Mouse (Mus musculus) left cerebral cortex, postnatal 10 days (tissue): ENCODE results near the gene Lin52. TPM values are rescaled to one million over a fixed set of nuclear protein-coding genes. Genes with fewer than 3 reads are reported as not detected.

Experiments
- DNase-seq, 2 experiments: peaks; one replicate each; pipeline ENCODE4 v3.0.0; 2021 to 2022; ENCODE audit warnings: low spot score in 2 of 2, mixed read lengths in 1 of 2; ENCODE audit errors: extremely low spot score in 1 of 2
- intact Hi-C: fragments of 180-260 bp; cut with DNase I; formaldehyde crosslinking; loops from one replicate; pipeline ENCODE4 v1.15.1; 2025
- total RNA-seq, 2 experiments: library from RNA; stranded (reverse); gene quantifications; 2 replicates each; pipeline ENCODE4 v1.2.3; 2021

Lin52 gene
- total RNA-seq, result 10 to 100 TPM; 16.0 to 16.8 TPM

DNA sequence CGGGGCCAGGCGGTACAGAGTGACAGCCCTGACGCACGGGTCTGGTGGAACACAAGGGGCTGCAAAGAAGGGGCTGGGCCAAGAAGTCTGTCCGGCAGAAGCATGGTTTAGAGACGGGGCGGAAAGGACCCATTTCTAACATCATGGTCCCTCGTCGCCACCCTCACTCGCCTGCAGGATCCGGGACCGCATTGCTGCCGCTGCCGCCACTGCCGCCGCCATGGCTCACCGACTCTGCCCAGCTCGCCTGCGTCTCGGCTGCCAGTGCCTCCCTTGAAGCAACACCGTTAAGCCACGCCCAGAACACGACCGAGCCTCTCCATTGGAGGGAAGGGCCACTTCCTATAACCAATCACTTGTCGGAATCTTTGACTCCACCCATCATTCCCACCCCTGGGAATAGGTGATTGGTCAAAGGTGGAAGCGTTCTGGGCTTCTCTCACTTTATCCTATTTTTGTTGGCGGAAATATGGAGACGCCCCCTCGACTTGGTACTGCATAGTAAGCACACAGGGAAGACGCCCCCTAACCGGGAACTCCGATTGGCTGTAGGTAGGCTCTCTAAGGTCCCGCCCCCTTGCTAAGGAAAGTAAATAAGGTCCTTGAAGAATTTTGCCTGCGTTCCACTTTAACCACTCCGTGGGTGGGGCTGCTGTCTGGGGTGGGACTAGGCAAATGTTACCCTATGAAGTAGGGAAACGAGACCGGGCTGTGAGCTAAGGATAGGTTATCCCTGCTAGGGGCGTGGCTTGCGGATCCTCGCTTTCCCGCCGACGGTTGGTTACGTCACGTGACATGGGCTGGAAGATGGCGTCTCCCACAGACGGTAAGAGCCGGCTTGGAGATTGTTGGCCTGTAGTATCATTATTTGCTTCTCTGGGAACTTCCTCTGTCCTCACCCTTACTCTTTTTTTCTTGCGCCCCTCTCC is at the start of gene Lin52, which contains the start of gene Aldh6a1:
Lin52 (plus strand) TSS at position 705 of the 929 bp plus-strand sequence.
Aldh6a1 (minus strand) TSS at position 287 of the 929 bp plus-strand sequence.
- intact Hi-C loops, result no loop called here
- DNase-seq, result peak; percentile 98 to 99

DNA sequence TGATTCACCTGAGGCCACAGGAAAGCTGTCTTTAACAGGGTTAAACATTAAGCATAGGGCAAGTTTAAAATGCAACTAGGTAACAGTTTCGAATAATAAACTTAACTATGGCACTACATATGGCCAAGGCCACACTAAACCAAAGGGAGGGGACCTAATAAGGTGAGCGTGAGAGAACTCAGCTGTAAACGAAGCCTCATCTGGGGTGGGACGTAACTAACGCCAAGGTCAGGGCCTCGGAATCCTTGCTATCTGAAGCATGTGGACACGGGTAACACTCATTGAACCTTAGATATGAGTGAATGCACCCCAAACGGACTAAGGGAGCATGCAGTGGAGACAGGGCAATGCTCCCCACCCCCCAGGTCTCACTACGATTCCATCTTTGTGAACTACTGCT is 48.3 kb upstream of the Lin52 start:
- intact Hi-C loops, result no loop called here
- no peak for DNase-seq

DNA sequence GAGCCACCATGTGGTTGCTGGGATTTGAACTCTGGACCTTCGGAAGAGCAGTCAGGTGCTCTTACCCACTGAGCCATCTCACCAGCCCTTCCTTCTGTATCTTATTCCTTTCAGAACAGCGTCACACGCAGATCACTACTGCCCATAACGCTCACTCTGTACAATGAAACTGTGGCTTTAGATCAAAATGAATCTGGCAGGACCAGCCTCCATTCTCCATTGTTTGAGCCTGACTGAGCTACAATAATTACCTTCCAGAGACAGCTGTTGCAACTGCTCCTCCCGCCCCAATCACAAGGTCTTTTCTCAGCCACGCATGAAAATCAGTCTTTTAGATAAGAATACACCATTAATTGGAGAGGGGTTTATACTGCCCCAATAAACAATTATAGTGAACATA is 46.7 kb upstream of the Lin52 start:
- intact Hi-C loops, result no loop called here

DNA sequence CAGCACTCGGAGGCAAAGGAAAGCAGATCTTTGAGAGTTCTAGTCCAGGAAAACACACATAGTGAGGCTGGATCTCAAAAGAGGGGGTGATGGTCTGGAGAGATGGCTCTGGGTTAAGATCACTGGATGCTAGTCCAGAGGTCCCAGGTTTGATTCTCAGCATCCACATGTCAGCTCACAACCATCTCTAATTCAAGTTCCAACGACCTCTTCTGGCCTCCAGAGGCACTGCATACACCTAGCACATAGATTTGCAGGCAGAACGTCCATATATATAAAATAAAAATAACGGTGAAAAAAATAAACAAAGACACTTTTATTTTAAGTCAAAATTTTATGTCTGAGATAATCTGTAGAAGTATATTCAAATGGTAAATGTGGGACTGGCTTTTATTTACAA is 44.0 kb upstream of the Lin52 start:
- no peak for DNase-seq
- intact Hi-C loops, result no loop called here

More for the DNA sequence above, 46.7 kb upstream of the Lin52 start:
- no peak for DNase-seq

DNA sequence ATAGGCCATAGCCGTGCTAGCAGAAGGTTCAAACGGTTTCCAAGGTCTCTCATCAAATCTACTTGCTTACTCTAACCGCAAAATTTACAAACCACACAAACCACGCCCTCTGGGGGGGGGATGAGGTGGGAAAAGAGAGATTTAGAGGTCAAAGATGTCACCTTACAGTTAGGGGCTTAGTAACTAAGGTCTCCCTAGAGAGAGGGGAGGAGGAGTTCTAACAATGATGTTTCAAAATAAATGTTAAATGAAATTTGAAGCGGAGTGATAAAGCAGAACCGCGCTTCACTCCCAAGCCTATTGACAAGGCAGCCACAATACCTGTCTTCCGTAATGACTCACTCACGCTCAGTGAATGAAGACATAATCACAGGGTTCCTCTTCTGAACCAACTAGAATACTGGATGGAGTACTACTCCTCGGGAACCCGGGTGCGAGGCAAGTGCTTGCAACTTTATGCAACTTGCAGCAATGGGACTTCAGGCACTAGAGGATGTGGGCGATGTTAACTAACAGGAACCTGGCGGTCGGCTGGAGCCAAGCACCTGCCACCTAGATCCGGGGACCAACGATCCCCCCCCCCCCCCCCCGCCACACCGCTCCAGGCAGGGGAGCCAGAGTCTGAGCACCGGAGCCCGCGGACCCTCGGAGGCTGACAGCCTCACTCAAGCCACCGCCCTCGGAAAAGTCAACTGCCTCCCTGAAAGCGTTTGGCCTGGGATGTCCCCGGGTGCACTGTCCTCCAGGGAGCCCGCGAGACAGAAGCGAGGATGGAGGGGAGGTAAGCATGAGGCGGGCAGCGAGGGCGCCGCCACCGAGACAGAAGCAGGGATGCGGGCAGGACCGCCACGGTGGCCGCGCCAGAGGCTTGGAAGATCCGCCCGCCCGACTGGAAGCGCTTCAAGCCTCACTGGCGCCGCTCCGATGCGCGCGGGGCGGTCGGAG is 43.1 kb upstream of the Lin52 start:
- peak in 1 of 2 experiments; percentile 27 for DNase-seq
- intact Hi-C loops, result no loop called here

DNA sequence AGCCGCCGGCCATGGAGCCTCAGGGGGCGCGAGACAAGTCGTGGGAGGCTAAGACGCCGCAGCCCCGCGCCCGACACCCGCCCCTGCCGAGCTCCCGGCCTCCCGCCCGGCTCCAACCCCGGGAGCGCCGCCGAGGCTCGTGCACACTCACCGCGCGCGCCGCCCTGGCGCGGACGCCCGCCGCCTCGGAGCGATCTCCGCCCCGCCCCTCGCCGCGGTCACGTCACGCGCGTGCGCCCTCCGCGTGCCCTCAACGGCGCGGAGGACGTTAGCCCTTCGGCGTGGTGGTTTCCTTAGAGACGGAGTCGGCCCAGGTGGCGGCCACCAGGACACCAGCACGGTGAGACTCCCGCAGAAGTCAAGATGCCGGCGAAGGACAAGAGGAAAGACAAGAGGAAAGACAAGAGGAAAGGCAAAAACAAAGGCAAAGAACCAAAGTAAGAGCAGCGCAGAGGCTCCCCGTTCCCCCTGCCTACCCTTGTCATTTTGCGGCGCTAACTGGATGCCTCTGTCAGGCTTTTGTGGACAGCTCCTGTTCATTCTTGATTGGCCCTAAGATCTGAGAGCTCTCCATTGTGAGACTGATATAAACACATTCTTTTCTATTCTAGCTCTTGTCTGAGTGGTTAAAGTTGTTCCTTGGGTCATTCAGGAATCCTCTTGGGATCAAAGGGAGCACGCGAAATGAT is 42.3 kb upstream of the Lin52 start, which contains the start of the genes Entpd5 and Bbof1:
Entpd5 (minus strand) TSS at position 211 of the 689 bp plus-strand sequence.
Bbof1 (plus strand) TSS at position 253 of the 689 bp plus-strand sequence.
- intact Hi-C loops, result no loop called here
- peak; percentile 82 to 94 for DNase-seq

DNA sequence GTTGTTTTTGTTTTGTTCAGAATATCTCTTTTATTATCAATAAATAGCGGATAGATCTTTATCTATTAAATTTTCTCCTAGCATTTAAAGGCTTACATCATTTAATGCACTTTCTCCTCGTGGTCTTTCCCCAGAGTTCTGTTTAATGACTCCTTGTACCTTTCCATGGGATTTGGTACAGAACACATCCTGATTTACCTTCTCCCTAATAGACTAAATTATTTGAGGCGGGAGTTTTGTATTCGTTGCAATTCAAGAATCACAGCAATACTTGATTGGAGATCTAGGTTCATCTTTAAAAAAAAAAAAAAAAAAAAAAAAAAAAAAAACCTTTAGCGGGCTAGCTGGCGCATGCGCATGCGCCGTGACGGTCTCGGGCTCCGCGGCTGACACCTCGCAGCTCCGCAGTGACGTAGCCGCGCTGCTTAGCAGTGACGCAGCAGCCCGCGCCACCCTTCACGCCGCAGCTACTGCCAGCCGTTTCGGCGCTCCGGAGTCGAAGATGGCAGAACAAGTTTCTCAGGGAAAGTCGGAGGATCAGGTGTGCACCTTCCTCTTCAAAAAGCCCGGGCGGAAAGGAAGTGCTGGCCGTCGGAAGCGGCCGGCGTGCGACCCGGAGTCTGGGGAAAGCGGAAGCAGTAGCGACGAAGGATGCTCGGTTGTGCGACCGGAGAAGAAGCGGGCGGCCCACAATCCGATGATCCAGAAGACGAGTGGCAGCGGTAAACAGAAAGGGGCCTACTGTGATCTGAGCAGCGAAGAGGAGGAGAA is 34.2 kb upstream of the Lin52 start, which contains the start of gene Rnf113a2:
Rnf113a2 (plus strand) TSS at position 363 of the 771 bp plus-strand sequence.
- DNase-seq, result peak; percentile 82 to 93

DNA sequence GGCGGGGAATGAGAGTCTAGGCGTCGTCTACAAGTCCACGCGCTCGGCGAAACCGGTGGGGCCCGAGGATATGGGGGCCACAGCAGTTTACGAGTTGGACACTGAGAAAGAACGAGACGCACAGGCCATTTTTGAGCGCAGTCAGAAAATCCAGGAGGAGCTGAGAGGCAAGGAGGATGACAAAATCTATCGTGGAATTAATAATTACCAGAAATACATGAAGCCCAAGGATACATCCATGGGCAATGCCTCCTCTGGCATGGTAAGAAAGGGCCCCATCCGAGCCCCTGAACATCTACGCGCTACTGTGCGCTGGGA is 33.7 kb upstream of the Lin52 start:
- intact Hi-C loops, result no loop called here
- DNase-seq, result no peak

More for the DNA sequence above, 34.2 kb upstream of the Lin52 start, which contains the start of gene Rnf113a2:
- intact Hi-C loops, result no loop called here

DNA sequence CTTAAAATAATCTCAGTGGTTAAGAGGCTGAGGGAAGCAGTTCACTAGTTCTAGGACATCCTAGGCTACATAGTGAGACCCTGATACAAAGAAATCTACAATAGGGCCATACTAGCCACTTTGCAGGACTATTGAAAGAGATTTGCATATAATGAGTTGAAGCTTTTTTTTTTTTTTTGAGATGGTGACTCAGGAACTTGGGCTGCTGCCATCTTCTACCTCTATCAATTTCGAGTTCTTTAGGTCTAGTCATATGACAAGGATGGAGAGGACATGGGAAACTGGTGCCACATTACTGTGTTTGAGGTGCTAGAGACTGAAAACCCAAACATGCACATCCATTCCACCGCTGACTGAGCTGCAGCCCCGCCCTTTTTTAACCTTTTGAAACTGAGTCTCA is 27.2 kb upstream of the Lin52 start:
- DNase-seq, result no peak

DNA sequence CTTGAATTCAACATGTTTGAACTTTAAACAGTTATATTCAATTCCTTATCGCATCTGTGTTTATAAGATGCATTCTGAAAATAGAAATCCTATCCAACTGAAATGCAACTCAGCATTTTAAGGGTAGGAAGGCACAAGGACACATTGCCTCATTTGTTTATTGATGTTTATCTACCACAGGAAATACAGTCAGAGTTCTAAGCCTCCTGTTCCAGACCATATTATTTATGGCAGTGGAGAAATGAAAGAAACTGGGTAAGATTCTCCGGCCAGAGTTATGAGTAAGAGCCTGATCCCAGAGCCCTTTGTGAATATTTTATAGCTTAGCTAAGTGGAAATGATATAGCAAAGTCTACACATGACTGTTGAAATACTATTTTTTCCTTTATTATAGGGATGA is 21.4 kb upstream of the Lin52 start:
- no peak for DNase-seq
- intact Hi-C loops, result no loop called here

More for the DNA sequence above, 27.2 kb upstream of the Lin52 start:
- intact Hi-C loops, result no loop called here

DNA sequence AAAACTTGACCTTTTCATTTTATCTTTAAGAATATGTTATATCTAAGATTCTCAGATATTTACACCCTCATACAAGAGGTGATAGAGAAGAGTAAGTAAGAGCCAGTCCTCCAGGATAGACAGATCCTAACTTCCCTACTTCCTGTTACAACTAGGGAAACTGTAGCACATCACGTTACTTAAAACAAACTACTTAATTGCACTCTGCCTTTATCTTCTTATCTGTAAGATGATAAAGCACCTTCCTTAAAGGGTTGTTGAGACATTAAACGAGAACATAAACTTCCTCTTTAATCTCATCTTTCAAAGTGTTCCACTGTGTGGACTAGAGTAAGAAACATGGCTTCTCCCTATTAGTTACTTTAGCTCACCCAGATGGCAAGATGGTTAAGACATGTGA is 12.5 kb upstream of the Lin52 start:
- DNase-seq, result no peak
- intact Hi-C loops, result no loop called here

DNA sequence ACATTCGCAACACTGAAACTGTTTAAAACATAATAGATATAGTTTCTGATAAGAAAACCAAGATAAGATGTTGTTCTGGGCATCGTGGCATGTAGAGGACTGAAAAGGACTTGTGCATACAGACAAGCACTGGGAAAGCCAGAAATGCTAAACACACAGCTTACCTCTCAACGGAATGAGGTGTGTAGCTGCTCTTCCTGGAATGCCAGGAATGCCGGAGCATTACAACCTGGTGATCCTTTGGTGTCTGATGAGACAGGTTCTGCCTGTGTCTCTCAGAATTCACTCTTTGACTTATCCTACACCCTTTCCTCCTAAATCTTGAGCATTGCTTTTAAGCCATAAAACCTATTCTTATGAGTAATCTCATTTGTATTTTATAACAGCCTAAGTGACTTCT is 8.7 kb upstream of the Lin52 start:
- no peak for DNase-seq
- intact Hi-C loops, result no loop called here

DNA sequence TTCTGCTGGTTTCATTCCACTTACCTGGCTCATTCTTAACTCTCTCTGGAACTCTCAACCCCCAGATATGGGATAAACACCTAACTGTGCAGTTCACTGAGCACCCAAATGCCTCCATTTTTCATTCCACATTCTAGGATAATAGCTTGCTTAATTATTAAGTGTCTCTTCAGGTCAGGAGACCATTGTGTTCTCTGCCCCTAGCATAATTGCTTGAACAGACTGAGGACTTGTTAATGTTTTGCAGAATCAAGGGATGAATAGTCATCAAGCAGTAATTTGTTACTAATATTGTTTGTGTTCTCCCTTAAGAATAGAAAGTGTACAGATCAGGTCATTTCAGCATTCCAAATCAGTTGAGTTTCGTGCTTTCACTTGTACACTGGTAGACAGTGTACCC is 3.8 kb upstream of the Lin52 start:
- intact Hi-C loops, result no loop called here
- no peak for DNase-seq

DNA sequence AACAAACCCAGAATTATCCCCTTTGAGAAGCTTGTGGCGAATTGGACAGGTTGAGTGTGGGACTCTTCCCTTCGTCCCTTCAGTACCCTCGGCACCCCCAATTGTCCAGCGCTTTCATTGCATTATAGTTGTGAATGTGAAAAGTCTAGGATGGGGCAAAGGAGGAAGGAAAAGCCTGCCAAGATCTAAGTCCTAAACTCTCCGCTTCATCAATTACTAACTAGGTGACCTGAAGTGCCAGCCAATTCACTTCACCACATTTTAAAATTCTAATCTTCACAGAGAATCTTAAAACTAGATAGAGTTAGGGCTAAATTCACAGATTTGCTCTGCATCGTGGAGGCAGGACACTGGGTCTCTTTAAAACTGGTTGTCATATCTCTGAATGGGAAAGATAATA is 3.0 kb upstream of the Lin52 start:
- no peak for DNase-seq
- intact Hi-C loops, result no loop called here

DNA sequence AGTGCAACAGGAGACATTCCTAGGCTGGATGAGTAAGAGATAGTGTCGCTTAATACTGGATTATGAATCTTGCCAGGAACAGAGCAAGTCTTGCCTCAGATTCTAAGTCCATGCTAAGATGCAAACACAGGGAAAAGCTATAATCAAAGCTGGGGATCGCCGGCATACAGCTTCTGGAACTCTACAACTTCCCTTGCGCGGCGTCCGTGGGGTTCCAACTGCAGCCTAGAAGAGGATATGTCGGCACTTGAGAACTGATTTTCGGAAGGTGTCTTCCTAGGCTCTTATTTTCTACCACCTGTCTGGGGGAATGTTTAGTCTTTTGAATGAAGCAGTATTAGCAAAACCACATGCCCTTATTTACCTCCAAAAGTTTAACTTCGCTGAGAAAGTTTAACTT is 1.3 kb upstream of the Lin52 start:
- no peak for DNase-seq
- intact Hi-C loops, result no loop called here

DNA sequence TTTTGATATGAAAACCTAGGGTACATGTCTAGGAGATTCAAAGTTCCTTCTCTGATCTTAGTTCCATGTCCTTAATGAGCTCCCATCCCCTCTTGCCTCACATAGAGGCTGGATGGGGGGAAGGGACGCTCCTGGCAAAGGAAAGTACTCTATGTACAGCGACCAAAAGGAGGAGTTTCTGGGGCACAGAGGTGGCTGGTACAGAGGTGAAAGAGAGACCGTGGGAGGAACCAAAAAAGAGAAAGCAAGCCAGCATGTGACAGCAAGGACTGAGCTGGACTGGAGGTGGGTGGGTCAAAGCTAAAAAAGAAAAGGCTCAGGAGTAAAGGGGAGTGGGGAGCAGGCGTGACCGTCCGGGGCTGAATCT is 888 bp upstream of the Lin52 start:
- intact Hi-C loops, result no loop called here
- peak; percentile 28 to 29 for DNase-seq

DNA sequence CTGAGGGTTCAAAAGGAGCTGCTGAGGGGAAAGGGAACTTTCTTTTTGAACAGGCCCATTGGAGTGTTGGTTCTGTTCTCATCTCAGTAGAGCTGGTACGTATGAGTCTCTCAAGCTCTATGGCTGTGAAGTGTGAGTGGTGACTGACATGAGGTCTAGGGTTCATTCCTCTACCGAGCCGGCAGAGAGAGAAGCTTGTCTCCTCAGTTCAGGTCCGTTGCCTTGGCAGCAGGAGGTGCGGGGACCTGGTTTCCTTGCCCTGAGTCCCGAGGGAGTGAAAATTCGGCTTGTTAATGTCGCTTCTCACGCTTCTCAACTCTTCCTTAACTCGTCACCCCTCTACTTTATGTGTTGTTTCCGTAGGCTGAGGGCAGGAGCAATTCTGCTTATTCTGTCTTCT is 579 bp downstream of the Lin52 start:
- intact Hi-C loops, result no loop called here
- DNase-seq, result no peak

DNA sequence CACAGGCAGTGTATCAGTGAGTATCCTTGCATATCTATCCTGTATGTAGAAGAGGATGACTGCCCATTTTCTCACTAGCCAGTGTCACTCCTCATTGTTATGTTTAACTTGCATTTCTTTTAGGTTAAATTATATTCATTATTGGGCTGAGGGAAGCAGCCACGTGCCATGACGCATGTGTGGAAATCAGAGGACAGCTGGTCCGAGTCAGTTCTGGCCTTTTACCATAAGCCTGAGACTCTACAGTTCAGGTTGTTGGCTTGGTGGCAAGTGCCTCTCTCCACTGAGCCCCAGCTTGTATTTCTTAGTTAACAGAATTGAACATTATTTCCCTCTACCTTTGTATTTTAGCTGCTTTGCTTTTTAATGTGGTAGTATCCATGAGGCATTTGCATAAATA is 5.7 kb downstream of the Lin52 start:
- DNase-seq, result no peak
- intact Hi-C loops, result no loop called here
